Mouse (Mus musculus) cerebellum, adult 2 months (tissue): ENCODE data around the gene Sesn1. TPM values are rescaled to one million over a fixed set of nuclear protein-coding genes. Genes with fewer than 3 reads are reported as not detected.

Experiments
- DNase-seq, 2 experiments: peaks; one replicate each; pipeline ENCODE4 v3.0.0; 2021
- H3K27ac ChIP-seq: fragments of 200-500 bp; 2 replicates; pipeline ENCODE4 v1.5.1; 2012; ENCODE audit warnings: low read length, control low read depth, inconsistent platforms; ENCODE audit not compliant: insufficient read depth
- H3K27me3 ChIP-seq: fragments of 200-500 bp; 2 replicates; pipeline ENCODE4 v1.6.1; 2012; ENCODE audit warnings: inconsistent platforms, mild to moderate bottlenecking, low read length, moderate library complexity; ENCODE audit not compliant: control insufficient read depth, insufficient read depth
- H3K4me1 ChIP-seq: fragments of 200-500 bp; 2 replicates; pipeline ENCODE4 v1.6.1; 2011; ENCODE audit warnings: low read length; ENCODE audit not compliant: control insufficient read depth, insufficient read depth
- H3K4me3 ChIP-seq: fragments of 200-500 bp; replicated peaks from 2 replicates; pipeline ENCODE3; 2011; ENCODE audit warnings: mild to moderate bottlenecking, low read depth, low read length, control low read depth; ENCODE audit not compliant: insufficient read depth
- CTCF ChIP-seq: fragments of 200-500 bp; IDR thresholded peaks from 2 replicates; pipeline ENCODE4 v1.5.1; 2011; ENCODE audit warnings: low read depth, mild to moderate bottlenecking, control low read depth, low read length, moderate library complexity, borderline replicate concordance; ENCODE audit not compliant: insufficient read depth
- POLR2A ChIP-seq: fragments of 200-500 bp; IDR thresholded peaks from 2 replicates; pipeline ENCODE4 v1.6.1; 2011; ENCODE audit warnings: low read length, control low read depth, borderline replicate concordance; ENCODE audit not compliant: insufficient read depth
- WGBS: fragments of 180-500 bp; shearing (Covaris S2); methylation state at CpG from one replicate; pipeline ENCODE4 v1.1.7; 2018; 5-methylcytosine and 5-hydroxymethylcytosine counted together
- polyA plus RNA-seq: library from polyadenylated mRNA; depleted of rRNA; stranded (reverse); fragments of >200 nt; gene quantifications from 2 replicates; pipeline ENCODE4 v1.2.3, GENCODE M21; 2012; rRNA removed

Sesn1 gene
- polyA plus RNA-seq, 1 experiment, result 67.7 TPM

DNA sequence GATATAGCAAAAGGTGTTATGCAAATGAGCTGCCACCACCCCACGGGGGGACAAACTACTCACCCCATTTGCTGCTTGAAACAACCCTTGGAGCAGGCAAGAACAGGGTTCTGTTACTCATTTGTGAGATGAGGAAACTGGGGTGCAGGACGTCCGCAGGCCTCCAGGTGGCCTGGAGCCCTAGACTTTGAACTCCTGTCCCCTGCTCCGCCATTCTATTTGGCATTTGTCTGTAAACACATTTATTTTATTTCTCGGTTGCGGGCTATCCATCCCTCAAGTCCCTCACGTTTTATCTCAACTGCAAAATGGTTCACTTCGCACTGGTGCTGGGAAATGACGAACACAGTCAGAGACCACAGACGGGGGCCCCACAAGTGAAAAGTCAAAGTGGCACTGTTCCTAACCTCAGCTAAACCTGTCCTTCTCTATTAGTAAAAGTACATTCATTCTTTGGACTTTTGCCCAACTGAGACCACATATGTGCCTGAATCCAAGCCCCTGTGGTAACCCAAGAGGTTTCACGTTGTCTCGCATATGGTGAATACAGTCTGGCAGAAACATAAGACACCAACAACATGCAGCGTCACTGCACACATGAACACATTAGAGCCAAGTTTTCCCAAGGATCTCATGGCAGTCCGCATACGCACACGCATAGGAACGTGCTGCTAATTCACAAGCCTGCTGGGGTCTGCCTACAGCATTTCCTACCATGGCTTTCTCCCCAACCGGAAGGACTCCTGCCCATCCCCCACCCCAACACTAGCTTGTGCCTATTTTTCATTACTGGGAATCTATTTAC is 147.9 kb downstream of the Sesn1 start:
- DNase-seq, result no peak
- no peak overlapping the region for H3K27ac ChIP-seq
- no peak for TF ChIP-seq CTCF
- TF ChIP-seq POLR2A, result no peak
- no peak overlapping the region for H3K4me3 ChIP-seq
- H3K27me3 ChIP-seq, result no peaks in the 10 kb centered on the region
- 65% methylated on average over 18 of the region's 18 CpGs for WGBS
- no peaks in the 10 kb centered on the region for H3K4me1 ChIP-seq

Other genes with a start within 250 kb of the Sesn1 start
- 1.2 and 1.4 TPM in 2 replicates for gene Ccdc162, start 93.3 kb upstream of the Sesn1 start, polyA plus RNA-seq
- gene Cep57l1, start 64 bp upstream of the Sesn1 start, polyA plus RNA-seq, result 5.3 and 5.4 TPM in 2 replicates
- gene Armc2, start 208.5 kb downstream of the Sesn1 start, polyA plus RNA-seq, result 4.4 and 6.0 TPM in 2 replicates